8 mouse cellular contexts compared by ENCODE assay signal in genomic region chr7:143086366-143086765, GRCm38 (mm10). TPM values are rescaled to one million over a fixed set of nuclear protein-coding genes. Genes with fewer than 3 reads are reported as not detected.
DNase-seq lines count a peak whose midpoint lies in the region; ATAC-seq and TF ChIP-seq lines count a peak whose summit lies in the region.

No protein-coding gene starts in this region.

- no peaks in the 10 kb centered on the region for H3K36me3 ChIP-seq in hindbrain, embryonic 14.5 days (replicated peaks; ENCODE audit: control insufficient read depth, insufficient read depth)
- peaks cover 30% of the 10 kb centered on the region for H3K36me3 ChIP-seq in limb, embryonic 14.5 days (ENCODE audit: control insufficient read depth, insufficient read depth, low read length)
- no peaks in the 10 kb centered on the region for H3K36me3 ChIP-seq in neural tube, embryonic 13.5 days

- no peak overlapping the region for H3K27ac ChIP-seq in bone marrow, adult 2 months (ENCODE audit: control insufficient read depth, insufficient read depth, low read depth, low read length, poor library complexity)
- no peak overlapping the region for H3K27ac ChIP-seq in gastrocnemius, adult 2 months
- H3K27ac ChIP-seq in hindbrain, embryonic 14.5 days, result peak overlapping the region; percentile 49; the same call in 1 of the 2 replicates
- H3K27ac ChIP-seq in limb, embryonic 14.5 days (replicated peaks; ENCODE audit: low read depth, low read length), result peak overlapping the region; percentile 93
- H3K27ac ChIP-seq in neural tube, embryonic 13.5 days (replicated peaks), result 0 out of 2 replicates have a peak overlapping the region, but pooled peaks have one; percentile 15

- DNase-seq in left cerebral cortex, adult 18-20 months (ENCODE audit: low spot score in 2 of 2), result peak; percentile 29 to 61
- no peak for DNase-seq in left cerebral cortex, adult 11 months (ENCODE audit: low spot score)
- peak; percentile 82 for DNase-seq in gastrocnemius, adult 2 months
- DNase-seq in hindbrain, embryonic 14.5 days (ENCODE audit: low spot score), result peak; percentile 49
- DNase-seq in limb, embryonic 14.5 days (ENCODE audit: low spot score), result peak; percentile 37
- peak; percentile 43 for DNase-seq in testis, postnatal 14 days (ENCODE audit: low spot score)

- no peak overlapping the region for H3K4me3 ChIP-seq in bone marrow, adult 2 months (replicated peaks; ENCODE audit: control insufficient read depth, low read depth, low read length)
- H3K4me3 ChIP-seq in gastrocnemius, adult 2 months, result no peak overlapping the region
- no peak overlapping the region for H3K4me3 ChIP-seq in hindbrain, embryonic 14.5 days (replicated peaks; ENCODE audit: low read length)
- H3K4me3 ChIP-seq in limb, embryonic 14.5 days (replicated peaks; ENCODE audit: low read length), result peak overlapping the region; percentile 39
- H3K4me3 ChIP-seq in neural tube, embryonic 13.5 days, result no peak overlapping the region

- TF ChIP-seq POLR2A in bone marrow, adult 2 months (IDR thresholded peaks at IDR 0.05; ENCODE audit: borderline replicate concordance, control insufficient read depth, low read depth, low read length), result no peak
- TF ChIP-seq POLR2A in limb, embryonic 14.5 days (IDR thresholded peaks at IDR 0.05; ENCODE audit: borderline replicate concordance, extremely low read depth, insufficient read depth, insufficient read length), result no peak

- H3K4me2 ChIP-seq in hindbrain, embryonic 14.5 days (replicated peaks), result peak overlapping the region; percentile 12; the same call in 1 of the 2 replicates
- peak overlapping the region; percentile 70 for H3K4me2 ChIP-seq in limb, embryonic 14.5 days (replicated peaks; ENCODE audit: low read depth, low read length, severe bottlenecking)
- H3K4me2 ChIP-seq in neural tube, embryonic 13.5 days, result peak overlapping the region; percentile 15; the same call in 1 of the 2 replicates

- intact Hi-C loops in gastrocnemius, adult 2 months (cut with DNase I), result loop anchor here (1.0 kb wide), 1 partner anchor 78 kb away; no protein-coding TSS in a partner anchor

- no peaks in the 10 kb centered on the region for H3K9me3 ChIP-seq in hindbrain, embryonic 14.5 days (ENCODE audit: control insufficient read depth, low read length)
- H3K9me3 ChIP-seq in limb, embryonic 14.5 days (ENCODE audit: control insufficient read depth, low read length), result no peaks in the 10 kb centered on the region
- H3K9me3 ChIP-seq in neural tube, embryonic 13.5 days, result no peaks in the 10 kb centered on the region

- H3K9ac ChIP-seq in hindbrain, embryonic 14.5 days, result no peak overlapping the region
- peak overlapping the region; percentile 57 for H3K9ac ChIP-seq in limb, embryonic 14.5 days (ENCODE audit: low read depth, low read length, severe bottlenecking)
- H3K9ac ChIP-seq in neural tube, embryonic 13.5 days, result peak overlapping the region; percentile 39; the same call in 1 of the 2 replicates

- no peaks in the 10 kb centered on the region for H3K4me1 ChIP-seq in bone marrow, adult 2 months (ENCODE audit: control insufficient read depth, insufficient read depth, low read length)
- no peaks in the 10 kb centered on the region for H3K4me1 ChIP-seq in hindbrain, embryonic 14.5 days (replicated peaks; ENCODE audit: control insufficient read depth, insufficient read depth, low read length)
- peaks cover 30% of the 10 kb centered on the region for H3K4me1 ChIP-seq in limb, embryonic 14.5 days (ENCODE audit: control insufficient read depth, insufficient read depth, low read length)
- H3K4me1 ChIP-seq in neural tube, embryonic 13.5 days (replicated peaks), result peaks cover 10% of the 10 kb centered on the region

- WGBS in bone marrow, adult 2 months, result 48% methylated on average over 2 of the region's 2 CpGs
- WGBS in hindbrain, embryonic 14.5 days, result 51% methylated on average over 2 of the region's 2 CpGs
- WGBS in limb, embryonic 14.5 days, result 34% methylated on average over 2 of the region's 2 CpGs
- 53% methylated on average over 2 of the region's 2 CpGs for WGBS in neural tube, embryonic 13.5 days

- H3K27me3 ChIP-seq in hindbrain, embryonic 14.5 days (ENCODE audit: control insufficient read depth, insufficient read depth, low read length), result no peaks in the 10 kb centered on the region; the same call in 1 of the 2 replicates
- H3K27me3 ChIP-seq in limb, embryonic 14.5 days (ENCODE audit: control insufficient read depth, insufficient read depth, low read length), result no peaks in the 10 kb centered on the region
- no peaks in the 10 kb centered on the region for H3K27me3 ChIP-seq in neural tube, embryonic 13.5 days

- ATAC-seq in hindbrain, embryonic 14.5 days (ENCODE audit: low FRiP score), result 0 out of 2 replicates have a peak, but pooled peaks have one; percentile 9
- peak; percentile 20 for ATAC-seq in limb, embryonic 14.5 days (ENCODE audit: low FRiP score, low read depth)
- no peak for ATAC-seq in neural tube, embryonic 13.5 days (ENCODE audit: low read depth)

- TF ChIP-seq CTCF in bone marrow, adult 2 months (IDR thresholded peaks at IDR 0.05; ENCODE audit: control insufficient read depth, insufficient read depth, low read length), result peak; percentile 72
- TF ChIP-seq CTCF in gastrocnemius, adult 2 months (IDR thresholded peaks at IDR 0.05), result peak; percentile 92

RNA-seq across cellular contexts. Expression of gene Trpm5, which starts 8.1 kb away (rescaled TPM):
- not detected for total RNA-seq in left cerebral cortex, adult 18-20 months (2021)
- polyA plus RNA-seq in bone marrow, adult 2 months (2011; ENCODE audit: insufficient read depth, insufficient read length, low replicate concordance, missing spikeins), result not detected in 2 replicates
- total RNA-seq in gastrocnemius, adult 2 months (2021), result not detected
- 1.9 and 2.3 TPM in 2 replicates for polyA plus RNA-seq in hindbrain, embryonic 14.5 days (2014; fragmentation: Nextera tagmentation; extraction: Ambion mirVana)
- 63.4 and 71.2 TPM in 2 replicates for polyA plus RNA-seq in limb, embryonic 14.5 days (2012; rRNA removed)
- 24.1 and 24.2 TPM in 2 replicates for polyA plus RNA-seq in limb, embryonic 14.5 days (2014; fragmentation: Nextera tagmentation; extraction: Ambion mirVana)
- 2.0 and 3.1 TPM in 2 replicates for polyA plus RNA-seq in neural tube, embryonic 13.5 days (2015; fragmentation: Nextera tagmentation; extraction: Ambion mirVana)

RNA-seq across cellular contexts. Expression of gene Tssc4, which starts 17.3 kb away (rescaled TPM):
- total RNA-seq in left cerebral cortex, adult 18-20 months (2021), result 10 to 100 TPM; 37.8 to 39.6 TPM
- polyA plus RNA-seq in bone marrow, adult 2 months (2011; ENCODE audit: insufficient read depth, insufficient read length, low replicate concordance, missing spikeins), result 35.9 and 48.2 TPM in 2 replicates
- 1 to 10 TPM; 6.6 to 8.2 TPM for total RNA-seq in gastrocnemius, adult 2 months (2021)
- polyA plus RNA-seq in hindbrain, embryonic 14.5 days (2014; fragmentation: Nextera tagmentation; extraction: Ambion mirVana), result 56.8 and 62.8 TPM in 2 replicates
- 130 and 174 TPM in 2 replicates for polyA plus RNA-seq in limb, embryonic 14.5 days (2012; rRNA removed)
- 65.0 and 67.0 TPM in 2 replicates for polyA plus RNA-seq in limb, embryonic 14.5 days (2014; fragmentation: Nextera tagmentation; extraction: Ambion mirVana)
- polyA plus RNA-seq in neural tube, embryonic 13.5 days (2015; fragmentation: Nextera tagmentation; extraction: Ambion mirVana), result 82.4 and 88.4 TPM in 2 replicates

RNA-seq across cellular contexts. Expression of gene Kcnq1, which starts 19.8 kb away (rescaled TPM):
- under 1 TPM; 0.30 to 0.54 TPM for total RNA-seq in left cerebral cortex, adult 18-20 months (2021)
- polyA plus RNA-seq in bone marrow, adult 2 months (2011; ENCODE audit: insufficient read depth, insufficient read length, low replicate concordance, missing spikeins), result 1.3 TPM in 1 of 2 replicates, not detected in the other
- total RNA-seq in gastrocnemius, adult 2 months (2021), result under 1 TPM; 0.33 to 0.67 TPM
- 0.94 and 1.3 TPM in 2 replicates for polyA plus RNA-seq in hindbrain, embryonic 14.5 days (2014; fragmentation: Nextera tagmentation; extraction: Ambion mirVana)
- 1.7 and 2.7 TPM in 2 replicates for polyA plus RNA-seq in limb, embryonic 14.5 days (2012; rRNA removed)
- polyA plus RNA-seq in limb, embryonic 14.5 days (2014; fragmentation: Nextera tagmentation; extraction: Ambion mirVana), result 1.3 and 1.5 TPM in 2 replicates
- 1.3 and 2.0 TPM in 2 replicates for polyA plus RNA-seq in neural tube, embryonic 13.5 days (2015; fragmentation: Nextera tagmentation; extraction: Ambion mirVana)

RNA-seq across cellular contexts. Expression of gene Cd81, which starts 33.8 kb away (rescaled TPM):
- total RNA-seq in left cerebral cortex, adult 18-20 months (2021), result 100 to 1,000 TPM; 388 to 392 TPM
- polyA plus RNA-seq in bone marrow, adult 2 months (2011; ENCODE audit: insufficient read depth, insufficient read length, low replicate concordance, missing spikeins), result 51.9 and 92.5 TPM in 2 replicates
- 100 to 1,000 TPM; 100 to 129 TPM for total RNA-seq in gastrocnemius, adult 2 months (2021)
- polyA plus RNA-seq in hindbrain, embryonic 14.5 days (2014; fragmentation: Nextera tagmentation; extraction: Ambion mirVana), result 455 and 483 TPM in 2 replicates
- 456 and 528 TPM in 2 replicates for polyA plus RNA-seq in limb, embryonic 14.5 days (2012; rRNA removed)
- 658 and 696 TPM in 2 replicates for polyA plus RNA-seq in limb, embryonic 14.5 days (2014; fragmentation: Nextera tagmentation; extraction: Ambion mirVana)
- 365 and 369 TPM in 2 replicates for polyA plus RNA-seq in neural tube, embryonic 13.5 days (2015; fragmentation: Nextera tagmentation; extraction: Ambion mirVana)

Comparison
In these comparisons a context has a peak if more than half of its experiments do, and no peak if none do; other contexts are left out.
1. H3K27ac ChIP-seq: peak in hindbrain, embryonic 14.5 days (single experiment), limb, embryonic 14.5 days (single experiment) and neural tube, embryonic 13.5 days (single experiment); none in bone marrow, adult 2 months (single experiment) and gastrocnemius, adult 2 months (single experiment).
2. H3K4me2 ChIP-seq: peak in every context shown above with its lines; median percentile 70 in limb, embryonic 14.5 days; 15 in neural tube, embryonic 13.5 days; 12 in hindbrain, embryonic 14.5 days.